Mouse (Mus musculus) MEL (cell line): Measurements from ENCODE around the gene Gm11099.

ENCODE experiments used
- EP300 ChIP-seq, 2 experiments: IDR thresholded peaks; 2 replicates each; pipeline ENCODE4 v1.6.1; 2011; ENCODE audit warnings: improper control_type of control experiment in 2 of 2, low read length in 2 of 2, low read depth in 1 of 2, mild to moderate bottlenecking in 1 of 2
- HCFC1 ChIP-seq: IDR thresholded peaks from 2 replicates; pipeline ENCODE4 v1.6.1; 2012; ENCODE audit warnings: low read depth, mild to moderate bottlenecking, inconsistent platforms, low read length, improper control_type of control experiment, moderate library complexity
- POLR2A ChIP-seq, 2 experiments: IDR thresholded peaks; 2 replicates each; pipeline ENCODE4 v1.6.1; 2011 to 2012; ENCODE audit warnings: low read length in 2 of 2, mild to moderate bottlenecking in 2 of 2, control low read depth in 1 of 2, improper control_type of control experiment in 1 of 2, low read depth in 1 of 2, moderate library complexity in 1 of 2; ENCODE audit not compliant: control insufficient read depth in 1 of 2, insufficient read depth in 1 of 2, poor library complexity in 1 of 2
- ZC3H11A ChIP-seq: IDR thresholded peaks from 2 replicates; pipeline ENCODE4 v1.6.1; 2012; ENCODE audit warnings: low read depth, mild to moderate bottlenecking, inconsistent platforms, low read length, improper control_type of control experiment

GRCm38 (mm10) chr2:58925551-58925950 is 66.3 kb downstream of the Gm11099 start:
- no peak for TF ChIP-seq EP300 (IDR thresholded peaks at IDR 0.05; ENCODE audit: low read depth in 1 of 2, low read length in 2 of 2)
- no peak for TF ChIP-seq HCFC1
- TF ChIP-seq POLR2A (IDR thresholded peaks at IDR 0.05; ENCODE audit: control insufficient read depth in 1 of 2, insufficient read depth in 1 of 2, low read depth in 1 of 2, low read length in 2 of 2, poor library complexity in 1 of 2): no peak
- no peak for TF ChIP-seq ZC3H11A
